ENCODE assay signal across 13 mouse cellular contexts in the genomic region with DNA sequence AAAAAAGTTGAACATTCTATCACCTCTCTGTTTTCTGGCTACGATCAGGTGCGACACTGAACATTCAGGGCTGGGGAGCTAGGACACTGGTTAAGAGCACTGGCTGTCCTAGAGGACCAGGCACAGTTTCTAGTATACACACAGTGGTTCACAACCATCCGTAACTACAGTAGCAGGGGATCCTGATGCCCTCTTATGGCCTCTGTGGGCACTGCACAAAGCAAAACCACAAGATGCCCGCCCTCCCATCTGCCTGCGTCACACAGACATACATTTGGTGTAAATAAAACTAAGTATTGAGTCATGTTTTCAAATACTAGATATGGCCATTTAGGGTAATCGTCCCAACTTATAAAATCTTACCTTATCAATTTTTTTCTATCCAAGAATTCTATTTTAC. TPM values are rescaled to one million over a fixed set of nuclear protein-coding genes. Genes with fewer than 3 reads are reported as not detected.
DNase-seq lines count a peak whose midpoint lies in the region; ATAC-seq and TF ChIP-seq lines count a peak whose summit lies in the region.
"Had no signal": no experiment of that assay in that cellular context is flagged by ENCODE, and none has a peak within 500 bp of the region (broad histone marks: within the 10 kb centered on the region; RNA-seq: fewer than 3 reads in every experiment).

No protein-coding gene starts in this region.

- H3K4me2 ChIP-seq in kidney, postnatal 0 days (ENCODE audit: low read length) = no peak overlapping the region
- no peak overlapping the region for H3K4me2 ChIP-seq in kidney, embryonic 15.5 days
- H3K4me2 ChIP-seq in forebrain, embryonic 12.5 days = no peak overlapping the region
- H3K4me2 ChIP-seq: neural tube, embryonic 13.5 days had no signal

- no peak overlapping the region for H3K27ac ChIP-seq in kidney, postnatal 0 days
- no peak overlapping the region for H3K27ac ChIP-seq in kidney, embryonic 15.5 days
- no peak overlapping the region for H3K27ac ChIP-seq in forebrain, embryonic 12.5 days
- H3K27ac ChIP-seq: limb, embryonic 10.5 days; neural tube, embryonic 13.5 days had no signal

- no peaks in the 10 kb centered on the region for H3K9me3 ChIP-seq in kidney, postnatal 0 days (replicated peaks; ENCODE audit: low read length)
- H3K9me3 ChIP-seq in kidney, embryonic 15.5 days (replicated peaks) = no peaks in the 10 kb centered on the region
- no peaks in the 10 kb centered on the region for H3K9me3 ChIP-seq in E14TG2a.4 (ENCODE audit: low read length)
- H3K9me3 ChIP-seq in forebrain, embryonic 12.5 days = no peaks in the 10 kb centered on the region
- H3K9me3 ChIP-seq: limb, embryonic 10.5 days; neural tube, embryonic 13.5 days had no signal

- no peak overlapping the region for H3K9ac ChIP-seq in kidney, postnatal 0 days (ENCODE audit: low read depth, low read length)
- no peak overlapping the region for H3K9ac ChIP-seq in kidney, embryonic 15.5 days
- H3K9ac ChIP-seq in forebrain, embryonic 12.5 days = no peak overlapping the region
- H3K9ac ChIP-seq: neural tube, embryonic 13.5 days had no signal

- TF ChIP-seq CTCF in kidney, postnatal 0 days (IDR thresholded peaks at IDR 0.05; ENCODE audit: low read depth) = peak; percentile 47; the same call in 1 of the 2 replicates
- peak; percentile 45 for TF ChIP-seq CTCF in E14TG2a.4 (conservative IDR thresholded peaks at IDR 0.05; ENCODE audit: low read length)

- WGBS in kidney, postnatal 0 days = 94% methylated on average over 6 of the region's 6 CpGs
- 94% methylated on average over 6 of the region's 6 CpGs for WGBS in kidney, embryonic 15.5 days
- 92% methylated on average over 6 of the region's 6 CpGs for WGBS in forebrain, embryonic 12.5 days

- H3K36me3 ChIP-seq in kidney, postnatal 0 days (ENCODE audit: insufficient read depth, low read length) = no peaks in the 10 kb centered on the region
- peaks cover 10% of the 10 kb centered on the region for H3K36me3 ChIP-seq in kidney, embryonic 15.5 days
- H3K36me3 ChIP-seq in E14TG2a.4 (ENCODE audit: insufficient read depth, low read length) = peaks cover 8% of the 10 kb centered on the region
- H3K36me3 ChIP-seq in forebrain, embryonic 12.5 days (replicated peaks) = no peaks in the 10 kb centered on the region
- H3K36me3 ChIP-seq: neural tube, embryonic 13.5 days had no signal

- intact Hi-C loops in left cerebral cortex, postnatal 14 days (cut with DNase I) = no loop called here

- DNase-seq in kidney, postnatal 0 days (ENCODE audit: low spot score) = no peak
- DNase-seq in 416B (ENCODE audit: low read depth) = peak; percentile 49
- DNase-seq in frontal cortex, postnatal 14 days (ENCODE audit: low spot score in 2 of 2) = no peak
- DNase-seq in left cerebral cortex, postnatal 14 days (ENCODE audit: low spot score in 2 of 2) = no peak
- DNase-seq: kidney, postnatal 36 days had no signal

- peaks cover 18% of the 10 kb centered on the region for H3K4me1 ChIP-seq in kidney, postnatal 0 days (replicated peaks; ENCODE audit: insufficient read depth, low read length)
- peaks cover 49% of the 10 kb centered on the region for H3K4me1 ChIP-seq in kidney, embryonic 15.5 days
- peaks cover 35% of the 10 kb centered on the region for H3K4me1 ChIP-seq in E14TG2a.4 (replicated peaks; ENCODE audit: low read depth, low read length)
- H3K4me1 ChIP-seq in forebrain, embryonic 12.5 days = peaks cover 11% of the 10 kb centered on the region

- no peak for ATAC-seq in kidney, postnatal 0 days (replicated peaks; ENCODE audit: low FRiP score, low read depth)
- no peak for ATAC-seq in kidney, embryonic 15.5 days (replicated peaks; ENCODE audit: low FRiP score)
- ATAC-seq in inflammation-experienced regulatory T-cells, adult 6 months = peak; percentile 19
- no peak for ATAC-seq in forebrain, embryonic 12.5 days (ENCODE audit: low FRiP score)
- ATAC-seq: Patski had no signal

- H3K27me3 ChIP-seq in kidney, postnatal 0 days (ENCODE audit: insufficient read depth, low read length) = no peaks in the 10 kb centered on the region
- no peaks in the 10 kb centered on the region for H3K27me3 ChIP-seq in kidney, embryonic 15.5 days
- H3K27me3 ChIP-seq in E14TG2a.4 (ENCODE audit: insufficient read depth, low read length) = peaks cover 5% of the 10 kb centered on the region; the same call in 1 of the 2 replicates
- H3K27me3 ChIP-seq in forebrain, embryonic 12.5 days = no peaks in the 10 kb centered on the region
- H3K27me3 ChIP-seq: neural tube, embryonic 13.5 days; Patski had no signal

- no peak overlapping the region for H3K4me3 ChIP-seq in kidney, postnatal 0 days (replicated peaks; ENCODE audit: low read depth, low read length)
- no peak overlapping the region for H3K4me3 ChIP-seq in kidney, embryonic 15.5 days (replicated peaks)
- no peak overlapping the region for H3K4me3 ChIP-seq in E14TG2a.4 (replicated peaks; ENCODE audit: low read length)
- H3K4me3 ChIP-seq in forebrain, embryonic 12.5 days (replicated peaks) = no peak overlapping the region
- H3K4me3 ChIP-seq: limb, embryonic 10.5 days; megakaryocyte, embryonic 14.5 days; neural tube, embryonic 13.5 days had no signal

RNA-seq across cellular contexts. Expression of a gene that starts 5.7 kb away (rescaled TPM):
- 9.2 and 9.7 TPM in 2 replicates for polyA plus RNA-seq in kidney, postnatal 0 days (2015; fragmentation: Nextera tagmentation; extraction: Ambion mirVana)
- 8.3 and 9.5 TPM in 2 replicates for polyA plus RNA-seq in kidney, embryonic 15.5 days (2015; fragmentation: Nextera tagmentation; extraction: Ambion mirVana)
- polyA plus RNA-seq in inflammation-experienced regulatory T-cells, adult 6 months (2017; shearing (Covaris generic)) = 1 to 10 TPM in 1 of 3 experiments, under 1 TPM in 2; 0.24 to 1.3 (median 0.59) TPM
- total RNA-seq in left cerebral cortex, postnatal 14 days (2021) = 1 to 10 TPM in 1 of 2 experiments, under 1 TPM in 1; 0.79 to 1.0 TPM
- polyA plus RNA-seq in forebrain, embryonic 12.5 days (2016; fragmentation: Nextera tagmentation; extraction: Ambion mirVana) = 0.96 and 1.5 TPM in 2 replicates

RNA-seq across cellular contexts. Expression of a gene that starts 10.0 kb away (rescaled TPM):
- 130 and 149 TPM in 2 replicates for polyA plus RNA-seq in kidney, postnatal 0 days (2015; fragmentation: Nextera tagmentation; extraction: Ambion mirVana)
- polyA plus RNA-seq in kidney, embryonic 15.5 days (2015; fragmentation: Nextera tagmentation; extraction: Ambion mirVana) = 90.0 and 98.5 TPM in 2 replicates
- polyA plus RNA-seq in inflammation-experienced regulatory T-cells, adult 6 months (2017; shearing (Covaris generic)) = 10 to 100 TPM in 2 of 3 experiments, 1 to 10 TPM in 1; 8.5 to 14.5 (median 11.7) TPM
- total RNA-seq in left cerebral cortex, postnatal 14 days (2021) = 1 to 10 TPM; 6.5 to 7.0 TPM
- polyA plus RNA-seq in forebrain, embryonic 12.5 days (2016; fragmentation: Nextera tagmentation; extraction: Ambion mirVana) = 13.1 and 15.9 TPM in 2 replicates

RNA-seq across cellular contexts. Expression of a gene that starts 45.0 kb away (rescaled TPM):
- polyA plus RNA-seq in kidney, postnatal 0 days (2015; fragmentation: Nextera tagmentation; extraction: Ambion mirVana) = 136 and 156 TPM in 2 replicates
- polyA plus RNA-seq in kidney, embryonic 15.5 days (2015; fragmentation: Nextera tagmentation; extraction: Ambion mirVana) = 219 and 230 TPM in 2 replicates
- 100 to 1,000 TPM; 198 to 359 (median 205) TPM for polyA plus RNA-seq in inflammation-experienced regulatory T-cells, adult 6 months (2017; shearing (Covaris generic))
- 100 to 1,000 TPM; 129 to 147 TPM for total RNA-seq in left cerebral cortex, postnatal 14 days (2021)
- polyA plus RNA-seq in forebrain, embryonic 12.5 days (2016; fragmentation: Nextera tagmentation; extraction: Ambion mirVana) = 284 and 305 TPM in 2 replicates

RNA-seq across cellular contexts. Expression of a gene that starts 53.8 kb away (rescaled TPM):
- 27.1 and 28.7 TPM in 2 replicates for polyA plus RNA-seq in kidney, postnatal 0 days (2015; fragmentation: Nextera tagmentation; extraction: Ambion mirVana)
- polyA plus RNA-seq in kidney, embryonic 15.5 days (2015; fragmentation: Nextera tagmentation; extraction: Ambion mirVana) = 38.2 and 41.3 TPM in 2 replicates
- polyA plus RNA-seq in inflammation-experienced regulatory T-cells, adult 6 months (2017; shearing (Covaris generic)) = 10 to 100 TPM; 11.0 to 27.7 (median 16.5) TPM
- 10 to 100 TPM; 26.5 to 28.8 TPM for total RNA-seq in left cerebral cortex, postnatal 14 days (2021)
- 42.8 and 48.5 TPM in 2 replicates for polyA plus RNA-seq in forebrain, embryonic 12.5 days (2016; fragmentation: Nextera tagmentation; extraction: Ambion mirVana)
